Comparison of ENCODE assay signal across 19 mouse cellular contexts in the genomic region with DNA sequence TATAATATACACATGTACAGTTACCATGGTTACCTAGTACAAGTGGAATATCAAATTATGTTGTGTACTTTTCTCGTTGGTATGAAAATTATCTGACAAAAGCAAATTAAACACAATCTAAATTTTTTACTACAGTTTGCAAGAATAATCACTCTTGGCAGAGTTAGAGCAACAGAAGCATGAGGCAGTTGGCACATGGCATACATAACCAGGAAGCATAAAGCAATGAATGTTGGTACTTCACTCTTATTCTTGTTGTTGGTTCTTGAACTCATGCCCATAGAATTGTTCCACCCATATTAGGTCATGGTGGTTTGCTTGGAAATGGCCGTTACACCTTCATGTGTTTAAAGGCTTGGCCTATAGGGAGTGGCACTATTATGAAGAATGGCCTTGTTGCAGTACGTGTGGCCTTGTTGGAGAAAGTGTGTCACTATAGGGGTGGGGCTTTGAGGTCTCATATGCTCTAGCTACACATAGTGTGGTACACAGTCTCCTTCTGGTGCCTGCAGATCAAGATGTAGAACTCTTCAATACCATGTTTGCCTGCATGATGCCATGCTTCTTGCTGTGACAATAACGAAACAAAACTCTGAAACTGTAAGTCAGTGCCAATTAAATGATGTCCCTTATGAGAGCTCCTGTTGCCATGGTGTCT. TPM values are rescaled to one million over a fixed set of nuclear protein-coding genes. Genes with fewer than 3 reads are reported as not detected.
DNase-seq lines count a peak whose midpoint lies in the region; ATAC-seq and TF ChIP-seq lines count a peak whose summit lies in the region.
"Had no signal": no experiment of that assay in that cellular context is flagged by ENCODE, and none has a peak within 500 bp of the region (broad histone marks: within the 10 kb centered on the region; RNA-seq: fewer than 3 reads in every experiment).

No protein-coding gene starts in this region.

- WGBS in forebrain, embryonic 16.5 days: 69% methylated on average over 4 of the region's 4 CpGs
- WGBS in forebrain, embryonic 12.5 days: 77% methylated on average over 4 of the region's 4 CpGs
- WGBS in midbrain, postnatal 0 days: 75% methylated on average over 4 of the region's 4 CpGs
- 84% methylated on average over 4 of the region's 4 CpGs for whole genome bisulfite sequencing in midbrain, embryonic 13.5 days

- TF ChIP-seq CTCF in midbrain, postnatal 0 days (IDR thresholded peaks at IDR 0.05): no peak

- no peaks in the 10 kb centered on the region for H3K27me3 ChIP-seq in forebrain, embryonic 16.5 days (replicated peaks; ENCODE audit: control insufficient read depth, insufficient read depth, low read length)
- no peaks in the 10 kb centered on the region for H3K27me3 ChIP-seq in forebrain, embryonic 12.5 days
- H3K27me3 ChIP-seq in midbrain, postnatal 0 days (ENCODE audit: insufficient read depth, low read length): no peaks in the 10 kb centered on the region
- H3K27me3 ChIP-seq in midbrain, embryonic 13.5 days: no peaks in the 10 kb centered on the region
- H3K27me3 ChIP-seq: embryonic facial prominence, embryonic 13.5 days; embryonic facial prominence, embryonic 15.5 days had no signal

- no peaks in the 10 kb centered on the region for H3K4me1 ChIP-seq in forebrain, embryonic 16.5 days (replicated peaks; ENCODE audit: control insufficient read depth, insufficient read depth, low read length)
- no peaks in the 10 kb centered on the region for H3K4me1 ChIP-seq in forebrain, embryonic 12.5 days
- no peaks in the 10 kb centered on the region for H3K4me1 ChIP-seq in midbrain, postnatal 0 days (ENCODE audit: insufficient read depth, low read length)
- H3K4me1 ChIP-seq in midbrain, embryonic 13.5 days (replicated peaks): no peaks in the 10 kb centered on the region
- H3K4me1 ChIP-seq: embryonic facial prominence, embryonic 13.5 days; embryonic facial prominence, embryonic 15.5 days; forebrain, embryonic 10.5 days had no signal

- no peak overlapping the region for H3K4me3 ChIP-seq in forebrain, embryonic 16.5 days (replicated peaks; ENCODE audit: low read length)
- no peak overlapping the region for H3K4me3 ChIP-seq in forebrain, embryonic 12.5 days (replicated peaks)
- no peak overlapping the region for H3K4me3 ChIP-seq in midbrain, postnatal 0 days (ENCODE audit: low read depth, low read length)
- no peak overlapping the region for H3K4me3 ChIP-seq in midbrain, embryonic 13.5 days (replicated peaks)
- H3K4me3 ChIP-seq: embryonic facial prominence, embryonic 13.5 days; embryonic facial prominence, embryonic 15.5 days; erythroblast, embryonic 14.5 days; forebrain, embryonic 10.5 days had no signal

- no peak overlapping the region for H3K27ac ChIP-seq in forebrain, embryonic 16.5 days (ENCODE audit: low read length)
- H3K27ac ChIP-seq in forebrain, embryonic 12.5 days: no peak overlapping the region
- no peak overlapping the region for H3K27ac ChIP-seq in midbrain, postnatal 0 days (ENCODE audit: low read depth, low read length)
- H3K27ac ChIP-seq in midbrain, embryonic 13.5 days: no peak overlapping the region
- H3K27ac ChIP-seq: embryonic facial prominence, embryonic 13.5 days; embryonic facial prominence, embryonic 15.5 days; forebrain, embryonic 10.5 days had no signal

- H3K36me3 ChIP-seq in forebrain, embryonic 16.5 days (ENCODE audit: control insufficient read depth, insufficient read depth): no peaks in the 10 kb centered on the region
- no peaks in the 10 kb centered on the region for H3K36me3 ChIP-seq in forebrain, embryonic 12.5 days (replicated peaks)
- H3K36me3 ChIP-seq in midbrain, postnatal 0 days (ENCODE audit: insufficient read depth, low read length): no peaks in the 10 kb centered on the region
- no peaks in the 10 kb centered on the region for H3K36me3 ChIP-seq in midbrain, embryonic 13.5 days
- H3K36me3 ChIP-seq: embryonic facial prominence, embryonic 13.5 days; embryonic facial prominence, embryonic 15.5 days; forebrain, embryonic 10.5 days had no signal

- no peak overlapping the region for H3K9ac ChIP-seq in forebrain, embryonic 16.5 days (replicated peaks; ENCODE audit: low read depth, low read length)
- no peak overlapping the region for H3K9ac ChIP-seq in forebrain, embryonic 12.5 days
- H3K9ac ChIP-seq in midbrain, postnatal 0 days (replicated peaks; ENCODE audit: low read length, poor library complexity, severe bottlenecking): no peak overlapping the region
- H3K9ac ChIP-seq in midbrain, embryonic 13.5 days (replicated peaks): no peak overlapping the region
- H3K9ac ChIP-seq: embryonic facial prominence, embryonic 13.5 days; embryonic facial prominence, embryonic 15.5 days had no signal

- peak; percentile 54; the same call in 1 of the 2 replicates for ATAC-seq in forebrain, embryonic 16.5 days
- ATAC-seq in forebrain, embryonic 12.5 days (ENCODE audit: low FRiP score): no peak
- peak; percentile 41; the same call in 1 of the 2 replicates for ATAC-seq in midbrain, postnatal 0 days (ENCODE audit: low FRiP score)
- no peak for ATAC-seq in midbrain, embryonic 13.5 days

- DNase-seq in midbrain, postnatal 0 days (ENCODE audit: low spot score): no peak
- DNase-seq in cerebellum, postnatal 14 days: no peak
- DNase-seq: adrenal gland, adult 2 months; adrenal gland, postnatal 10 days; adrenal gland, postnatal 25 days; cerebellum, adult 11-12 months; cerebellum, adult 2 months; cerebellum, adult 9-10 months; cerebellum, postnatal 10 days; cerebellum, postnatal 36 days; embryo, embryonic 11 days had no signal

- no peaks in the 10 kb centered on the region for H3K9me3 ChIP-seq in forebrain, embryonic 16.5 days (ENCODE audit: control insufficient read depth, low read length)
- no peaks in the 10 kb centered on the region for H3K9me3 ChIP-seq in forebrain, embryonic 12.5 days
- no peaks in the 10 kb centered on the region for H3K9me3 ChIP-seq in midbrain, postnatal 0 days (ENCODE audit: low read length)
- no peaks in the 10 kb centered on the region for H3K9me3 ChIP-seq in midbrain, embryonic 13.5 days
- H3K9me3 ChIP-seq: embryonic facial prominence, embryonic 13.5 days; embryonic facial prominence, embryonic 15.5 days; forebrain, embryonic 10.5 days had no signal

- no peak overlapping the region for H3K4me2 ChIP-seq in forebrain, embryonic 16.5 days (ENCODE audit: low read length)
- H3K4me2 ChIP-seq in forebrain, embryonic 12.5 days: no peak overlapping the region
- H3K4me2 ChIP-seq in midbrain, postnatal 0 days (ENCODE audit: low read depth, low read length, poor library complexity, severe bottlenecking): no peak overlapping the region
- no peak overlapping the region for H3K4me2 ChIP-seq in midbrain, embryonic 13.5 days (replicated peaks)
- H3K4me2 ChIP-seq: embryonic facial prominence, embryonic 13.5 days; embryonic facial prominence, embryonic 15.5 days had no signal

RNA-seq across cellular contexts. Expression of gene Sema3d, which starts 50.4 kb away (rescaled TPM):
- 1.8 and 2.3 TPM in 2 replicates for polyA plus RNA-seq in forebrain, embryonic 16.5 days (2015; fragmentation: Nextera tagmentation; extraction: Ambion mirVana)
- 1.7 and 2.1 TPM in 2 replicates for polyA plus RNA-seq in forebrain, embryonic 12.5 days (2016; fragmentation: Nextera tagmentation; extraction: Ambion mirVana)
- 2.8 and 3.7 TPM in 2 replicates for total RNA-seq in midbrain, postnatal 0 days (2014; rRNA removed)
- polyA plus RNA-seq in midbrain, postnatal 0 days (2015; fragmentation: Nextera tagmentation; extraction: Ambion mirVana): 1.7 and 1.8 TPM in 2 replicates
- 1.2 and 1.3 TPM in 2 replicates for polyA plus RNA-seq in midbrain, embryonic 13.5 days (2015; fragmentation: Nextera tagmentation; extraction: Ambion mirVana)
- total RNA-seq: MEL had no signal
- polyA plus RNA-seq: erythroblast, embryonic 14.5 days had no signal

Comparison
In these comparisons a context has a peak if more than half of its experiments do, and no peak if none do; other contexts are left out.
1. ATAC-seq: peak in forebrain, embryonic 16.5 days (single experiment) and midbrain, postnatal 0 days (single experiment); none in forebrain, embryonic 12.5 days (single experiment) and midbrain, embryonic 13.5 days (single experiment).